Mouse (Mus musculus) adrenal gland, adult 8-10 months (tissue): Measurements from ENCODE around the gene Ubr7. TPM values are rescaled to one million over a fixed set of nuclear protein-coding genes. Genes with fewer than 3 reads are reported as not detected.

Experiments used
- DNase-seq: peaks from one replicate; pipeline ENCODE4 v3.0.0; 2022
- total RNA-seq, 4 experiments: library from RNA; stranded (reverse); gene quantifications; 2 replicates each; pipeline ENCODE4 v1.2.4; 2022

Gene Ubr7
- total RNA-seq: 10 to 100 TPM; 30.2 to 41.2 (median 36.3) TPM

- DNase-seq: peak; percentile 95
Observed at GRCm38 (mm10) chr12:102757689-102758402, at the start of gene Ubr7, which contains the start of the genes Gm28051 and Gon7. TSS of gene Ubr7 (plus strand) at chr12:102757967. TSS of gene Gm28051 (minus strand) at chr12:102757765. TSS of gene Gon7 (minus strand) at chr12:102757803.

- peak; percentile 58 for DNase-seq
Observed at GRCm38 (mm10) chr12:102708220-102708619, 49.5 kb upstream of the Ubr7 start.

- DNase-seq: no peak
Observed at GRCm38 (mm10) chr12:102709896-102710295, 47.9 kb upstream of the Ubr7 start.

- DNase-seq: no peak
Observed at GRCm38 (mm10) chr12:102710851-102711375, 46.9 kb upstream of the Ubr7 start.

GRCm38 (mm10) chr12:102713153-102713865 is 44.5 kb upstream of the Ubr7 start:
- DNase-seq: no peak

GRCm38 (mm10) chr12:102714116-102714515 is 43.7 kb upstream of the Ubr7 start:
- DNase-seq: no peak

- DNase-seq: no peak
Observed at GRCm38 (mm10) chr12:102714654-102715395, 42.9 kb upstream of the Ubr7 start.

- no peak for DNase-seq
Observed at GRCm38 (mm10) chr12:102719552-102720315, 38.0 kb upstream of the Ubr7 start.

GRCm38 (mm10) chr12:102722451-102722850 is 35.3 kb upstream of the Ubr7 start:
- no peak for DNase-seq

GRCm38 (mm10) chr12:102722966-102723365 is 34.8 kb upstream of the Ubr7 start:
- no peak for DNase-seq

- no peak for DNase-seq
Observed at GRCm38 (mm10) chr12:102723861-102724260, 33.9 kb upstream of the Ubr7 start.

GRCm38 (mm10) chr12:102725146-102725545 is 32.6 kb upstream of the Ubr7 start:
- DNase-seq: no peak

- DNase-seq: no peak
Observed at GRCm38 (mm10) chr12:102725761-102726175, 32.0 kb upstream of the Ubr7 start.

- DNase-seq: no peak
Observed at GRCm38 (mm10) chr12:102729855-102730797, 27.6 kb upstream of the Ubr7 start.

- peak; percentile 55 for DNase-seq
Observed at GRCm38 (mm10) chr12:102730798-102731619, 26.8 kb upstream of the Ubr7 start.

- DNase-seq: no peak
Observed at GRCm38 (mm10) chr12:102733381-102733780, 24.4 kb upstream of the Ubr7 start.

GRCm38 (mm10) chr12:102739096-102739495 is 18.7 kb upstream of the Ubr7 start:
- DNase-seq: no peak

- DNase-seq: no peak
Observed at GRCm38 (mm10) chr12:102740285-102740684, 17.5 kb upstream of the Ubr7 start.

- no peak for DNase-seq
Observed at GRCm38 (mm10) chr12:102742056-102742455, 15.7 kb upstream of the Ubr7 start.

GRCm38 (mm10) chr12:102743036-102743588 is 14.7 kb upstream of the Ubr7 start:
- no peak for DNase-seq
